Mouse (Mus musculus) heart, embryonic 14.5 days (tissue): ENCODE measurements around the gene Tlr5. TPM values are rescaled to one million over a fixed set of nuclear protein-coding genes. Genes with fewer than 3 reads are reported as not detected.
A peak's percentile ranks its signal among the peaks of the same experiment; 100 is the strongest.

Experiments used
- ATAC-seq: fragments of 200-750 bp; cut with Nextera tagmentation; 2 replicates; pipeline ENCODE4 v1.8.0; 2017; ENCODE audit warnings: low read depth, moderate TSS enrichment; ENCODE audit not compliant: insufficient number of reproducible peaks, insufficient read depth, low FRiP score
- H3K27ac ChIP-seq, 2 experiments: fragments of 200-500 bp in 1 of 2; fragments of 300-500 bp in 1 of 2; sonication (generic) in 1 of 2; replicated peaks in 1 of 2; 2 replicates each; pipeline ENCODE4 v1.5.1; 2012 to 2014; ENCODE audit warnings: low read depth in 2 of 2, low read length in 2 of 2, control low read depth in 1 of 2, mild to moderate bottlenecking in 1 of 2, mixed read lengths in 1 of 2; ENCODE audit not compliant: control insufficient read depth in 1 of 2, insufficient read depth in 1 of 2
- H3K27me3 ChIP-seq: fragments of 300-500 bp; sonication (generic); 2 replicates; pipeline ENCODE4 v1.6.1; 2014; ENCODE audit warnings: mild to moderate bottlenecking, low read length, control low read depth; ENCODE audit not compliant: control insufficient read depth, insufficient read depth
- H3K36me3 ChIP-seq: fragments of 300-500 bp; sonication (generic); 2 replicates; pipeline ENCODE4 v1.6.1; 2014; ENCODE audit warnings: mild to moderate bottlenecking, control low read depth, low read length, mixed read lengths; ENCODE audit not compliant: control insufficient read depth, insufficient read depth
- H3K4me1 ChIP-seq, 2 experiments: fragments of 200-500 bp in 1 of 2; fragments of 300-500 bp in 1 of 2; sonication (generic) in 1 of 2; 2 replicates each; pipeline ENCODE4 v1.6.1; 2012 to 2014; ENCODE audit warnings: low read length in 2 of 2, control low read depth in 1 of 2, mixed read lengths in 1 of 2; ENCODE audit not compliant: control insufficient read depth in 2 of 2, insufficient read depth in 2 of 2
- H3K4me2 ChIP-seq: fragments of 300-500 bp; sonication (generic); 2 replicates; pipeline ENCODE4 v1.6.1; 2014; ENCODE audit warnings: mild to moderate bottlenecking, low read length
- H3K4me3 ChIP-seq, 2 experiments: fragments of 200-500 bp in 1 of 2; fragments of 300-500 bp in 1 of 2; sonication (generic) in 1 of 2; 2 replicates each; pipeline ENCODE4 v1.5.1; 2012 to 2014; ENCODE audit warnings: low read length in 2 of 2, mild to moderate bottlenecking in 2 of 2, control low read depth in 1 of 2, low read depth in 1 of 2, moderate library complexity in 1 of 2; ENCODE audit not compliant: control insufficient read depth in 1 of 2, insufficient read depth in 1 of 2
- H3K9ac ChIP-seq: fragments of 300-500 bp; sonication (generic); 2 replicates; pipeline ENCODE4 v1.6.1; 2014; ENCODE audit warnings: mild to moderate bottlenecking, low read length
- H3K9me3 ChIP-seq: fragments of 300-500 bp; sonication (generic); 2 replicates; pipeline ENCODE4 v1.6.1; 2016; ENCODE audit warnings: low read length, control low read depth; ENCODE audit not compliant: control insufficient read depth
- WGBS: fragments of 180-500 bp; shearing (Covaris S2); extraction: QIAGEN DNeasy Blood & Tissue Kit; methylation state at CpG from one replicate; pipeline ENCODE4 v1.1.7; 2014; 5-methylcytosine and 5-hydroxymethylcytosine counted together
- polyA plus RNA-seq: library from polyadenylated mRNA; unstranded; fragments of >200 nt; fragmentation: Nextera tagmentation; extraction: Ambion mirVana; gene quantifications from 2 replicates; pipeline ENCODE4 v1.2.1, GENCODE M21; 2014

Gene Tlr5
- polyA plus RNA-seq, 1 experiment from 2014 or later = 4.2 TPM

DNA sequence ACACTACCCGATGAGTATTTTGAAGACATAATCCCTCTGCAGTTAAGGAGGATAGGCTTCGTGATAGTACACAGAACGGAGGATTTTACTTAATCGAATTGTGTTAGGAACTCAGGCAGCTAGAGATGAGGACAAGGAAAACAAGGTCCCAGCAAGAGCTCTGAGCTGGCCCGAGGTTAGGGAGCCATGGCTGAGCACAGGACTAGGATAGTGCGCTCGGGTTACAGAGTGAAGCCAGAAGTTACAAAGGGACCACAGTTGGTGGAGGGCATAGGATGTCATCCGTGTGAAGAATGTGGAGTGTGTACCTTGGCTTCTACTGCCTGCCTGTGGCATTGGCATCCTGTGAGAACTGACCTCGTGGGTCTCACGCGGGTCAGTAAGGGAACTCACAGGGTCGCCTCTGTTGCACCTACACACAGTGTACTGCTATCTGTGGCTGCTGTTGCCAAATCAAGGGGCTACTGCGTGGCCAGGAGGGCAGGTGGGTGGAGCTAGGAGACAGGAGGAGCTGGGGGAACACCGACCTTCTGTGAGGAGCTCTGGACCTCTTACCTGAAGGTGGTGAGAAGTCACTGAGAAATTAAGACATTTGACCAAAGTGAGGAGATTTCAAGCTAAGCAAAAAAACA lies 29.0 kb downstream of the Tlr5 start:
- no peaks in the 10 kb centered on the region for H3K27me3 ChIP-seq
- H3K4me2 ChIP-seq = peak overlapping the region; percentile 72
- peak overlapping the region; percentile 82 to 89 for H3K27ac ChIP-seq
- no peaks in the 10 kb centered on the region for H3K9me3 ChIP-seq
- H3K9ac ChIP-seq = peak overlapping the region; percentile 71
- no peaks in the 10 kb centered on the region for H3K36me3 ChIP-seq
- H3K4me1 ChIP-seq = peaks cover 20% of the 10 kb centered on the region in 2 experiments; a peak in 3 of 4 replicates
- H3K4me3 ChIP-seq = peak overlapping the region; percentile 29 to 36; a peak in 3 of 4 replicates
- WGBS = 37% methylated on average over 14 of the region's 14 CpGs
- no peak for ATAC-seq

DNA sequence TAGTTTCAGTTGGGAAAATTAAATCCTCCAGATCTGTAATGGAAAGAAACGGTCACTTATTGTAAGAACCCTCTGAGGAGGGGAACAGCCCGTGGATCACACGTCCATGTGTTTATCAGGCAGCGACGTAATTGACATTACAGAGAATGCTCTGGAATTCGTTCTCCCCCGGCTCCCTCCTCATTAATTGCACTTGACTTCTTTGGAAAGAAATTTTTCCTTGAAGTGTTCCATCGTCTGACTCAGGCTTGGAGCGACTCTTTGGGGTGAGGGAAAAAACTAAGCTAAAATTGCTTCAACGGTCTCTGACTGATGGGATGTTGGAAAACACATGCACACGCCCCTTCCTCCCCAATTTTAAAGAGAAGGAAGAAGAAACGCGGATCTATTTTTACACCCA lies 31.7 kb downstream of the Tlr5 start:
- ATAC-seq = no peak
- H3K4me3 ChIP-seq = no peak overlapping the region
- H3K27ac ChIP-seq = peak overlapping the region; percentile 56 to 57; a peak in 3 of 4 replicates
- 23% methylated on average over 13 of the region's 13 CpGs for WGBS
- H3K9ac ChIP-seq = no peak overlapping the region
- no peaks in the 10 kb centered on the region for H3K9me3 ChIP-seq
- H3K27me3 ChIP-seq = no peaks in the 10 kb centered on the region
- peaks cover 18% of the 10 kb centered on the region in 2 experiments; a peak in 3 of 4 replicates for H3K4me1 ChIP-seq
- H3K4me2 ChIP-seq = peak overlapping the region; percentile 9; the same call in 1 of the 2 replicates
- H3K36me3 ChIP-seq = no peaks in the 10 kb centered on the region

DNA sequence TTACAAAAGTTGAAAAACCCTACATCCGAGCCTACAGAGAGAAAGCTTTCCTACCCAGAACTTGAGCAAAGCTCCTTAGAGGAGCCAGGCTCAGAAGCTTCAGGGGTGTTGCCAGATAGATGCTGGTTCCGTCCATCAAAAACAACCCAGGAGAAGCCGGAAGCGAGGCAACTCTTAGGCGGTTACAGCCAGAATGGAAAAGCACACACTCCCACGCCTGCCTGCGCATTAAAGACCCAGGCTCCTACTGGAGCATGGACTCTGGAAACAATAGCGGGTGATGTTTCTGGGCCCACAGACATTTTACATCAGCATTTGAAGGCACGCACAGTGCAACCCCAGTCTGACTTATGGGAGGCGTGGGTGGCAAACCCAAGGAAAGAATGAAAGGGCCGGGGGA lies 32.2 kb downstream of the Tlr5 start:
- Histone ChIP-seq H3K4me2 (0 out of 2 replicates have a peak overlapping the region, but pooled peaks have one; percentile 9), H3K4me1 (peaks cover 18% of the 10 kb centered on the region in 2 experiments; a peak in 3 of 4 replicates), H3K4me3 (no peak overlapping the region), H3K27me3 (no peaks in the 10 kb centered on the region), H3K9ac (no peak overlapping the region), H3K27ac (peak overlapping the region; percentile 56 to 57), H3K9me3 (no peaks in the 10 kb centered on the region), H3K36me3 (no peaks in the 10 kb centered on the region)
- no peak for ATAC-seq
- WGBS = 80% methylated on average over 11 of the region's 11 CpGs

DNA sequence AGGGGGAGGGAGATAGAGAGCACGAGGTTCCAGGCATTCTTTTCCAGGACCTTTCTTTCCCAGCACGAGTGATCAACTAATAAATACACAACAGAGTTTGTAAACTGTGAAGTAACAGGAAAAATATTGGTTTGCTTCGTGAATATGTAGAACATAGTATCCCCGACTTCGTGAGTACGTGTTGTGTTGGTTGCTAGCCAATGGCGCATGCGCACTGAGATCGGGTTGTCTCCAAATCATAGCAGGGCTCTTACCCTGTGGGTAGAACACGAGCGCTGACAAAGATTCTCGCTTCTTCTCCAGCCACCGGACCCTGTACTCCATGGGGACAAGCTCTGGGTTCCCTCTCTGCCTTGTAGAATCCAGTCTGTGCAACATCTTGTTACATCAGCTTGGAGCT lies 33.2 kb downstream of the Tlr5 start:
- Histone ChIP-seq H3K27ac (no peak overlapping the region), H3K4me3 (no peak overlapping the region)

DNA sequence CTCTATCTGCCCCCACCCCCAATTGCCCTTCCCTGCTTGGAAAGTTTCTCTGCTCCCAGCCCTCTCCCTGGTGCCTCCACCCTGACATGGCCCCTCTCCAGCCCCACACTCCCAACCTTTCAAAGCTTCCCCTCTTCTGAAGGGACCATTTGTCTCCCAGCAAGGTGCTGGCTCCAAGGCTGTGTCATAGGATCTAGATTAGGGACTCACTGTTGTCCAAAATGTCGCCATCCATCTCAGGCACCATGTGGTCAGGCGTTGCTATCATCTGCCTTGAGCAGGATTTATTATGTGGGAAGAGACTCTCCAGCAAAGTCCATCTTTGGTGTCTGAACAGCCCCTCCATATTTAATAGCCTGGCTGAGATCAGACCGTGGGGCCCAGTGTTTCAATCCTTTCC lies 34.1 kb downstream of the Tlr5 start:
- no peak overlapping the region for H3K27ac ChIP-seq
- peaks cover 11 to 12% of the 10 kb centered on the region in 2 experiments; a peak in 3 of 4 replicates for H3K4me1 ChIP-seq
- H3K9ac ChIP-seq = no peak overlapping the region
- no peaks in the 10 kb centered on the region for H3K27me3 ChIP-seq
- no peak for ATAC-seq
- WGBS = 69% methylated on average over 3 of the region's 3 CpGs
- H3K4me2 ChIP-seq = no peak overlapping the region
- no peaks in the 10 kb centered on the region for H3K9me3 ChIP-seq
- no peaks in the 10 kb centered on the region for H3K36me3 ChIP-seq
- no peak overlapping the region for H3K4me3 ChIP-seq

More for the DNA sequence above, 33.2 kb downstream of the Tlr5 start:
- H3K27me3 ChIP-seq = no peaks in the 10 kb centered on the region
- no peaks in the 10 kb centered on the region for H3K36me3 ChIP-seq
- H3K4me2 ChIP-seq = no peak overlapping the region
- 86% methylated on average over 13 of the region's 13 CpGs for WGBS
- H3K4me1 ChIP-seq = peaks cover 15 to 18% of the 10 kb centered on the region in 2 experiments; a peak in 3 of 4 replicates
- H3K9ac ChIP-seq = no peak overlapping the region
- H3K9me3 ChIP-seq = no peaks in the 10 kb centered on the region
- no peak for ATAC-seq

DNA sequence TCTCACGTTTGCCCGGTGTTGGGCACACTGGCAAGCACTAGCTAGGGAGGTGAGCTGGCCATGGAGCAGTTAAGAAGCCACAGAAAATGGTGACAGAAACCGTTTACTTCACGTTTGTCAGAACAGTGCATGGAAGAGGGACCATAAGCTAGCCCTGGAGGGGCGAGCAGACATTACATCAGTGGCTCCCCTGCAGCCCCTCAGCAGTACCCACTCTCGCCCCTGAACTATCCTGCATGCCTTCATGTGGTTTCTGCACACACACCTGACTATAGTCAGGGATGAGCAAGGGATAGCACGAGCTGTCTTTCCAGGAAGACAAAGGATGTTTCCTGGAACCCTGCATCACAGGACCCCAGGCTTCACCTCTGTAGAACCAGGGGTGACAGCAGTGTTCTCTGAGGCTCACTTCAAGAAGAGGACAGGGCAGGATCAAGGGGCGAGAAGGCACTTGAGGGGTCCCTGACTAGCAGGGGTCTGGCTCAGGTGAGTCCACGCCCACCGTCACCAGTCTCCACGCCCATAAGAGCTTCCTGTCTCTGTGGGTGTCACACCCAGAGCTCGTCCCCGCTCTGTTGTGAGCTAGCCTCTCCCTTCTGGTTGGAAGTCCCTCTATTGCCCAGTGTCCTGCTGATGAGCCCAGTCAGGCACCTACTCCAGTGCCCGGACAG lies 35.6 kb downstream of the Tlr5 start:
- H3K27me3 ChIP-seq = no peaks in the 10 kb centered on the region
- 71% methylated on average over 14 of the region's 14 CpGs for WGBS
- peak; percentile 6; the same call in 1 of the 2 replicates for ATAC-seq

DNA sequence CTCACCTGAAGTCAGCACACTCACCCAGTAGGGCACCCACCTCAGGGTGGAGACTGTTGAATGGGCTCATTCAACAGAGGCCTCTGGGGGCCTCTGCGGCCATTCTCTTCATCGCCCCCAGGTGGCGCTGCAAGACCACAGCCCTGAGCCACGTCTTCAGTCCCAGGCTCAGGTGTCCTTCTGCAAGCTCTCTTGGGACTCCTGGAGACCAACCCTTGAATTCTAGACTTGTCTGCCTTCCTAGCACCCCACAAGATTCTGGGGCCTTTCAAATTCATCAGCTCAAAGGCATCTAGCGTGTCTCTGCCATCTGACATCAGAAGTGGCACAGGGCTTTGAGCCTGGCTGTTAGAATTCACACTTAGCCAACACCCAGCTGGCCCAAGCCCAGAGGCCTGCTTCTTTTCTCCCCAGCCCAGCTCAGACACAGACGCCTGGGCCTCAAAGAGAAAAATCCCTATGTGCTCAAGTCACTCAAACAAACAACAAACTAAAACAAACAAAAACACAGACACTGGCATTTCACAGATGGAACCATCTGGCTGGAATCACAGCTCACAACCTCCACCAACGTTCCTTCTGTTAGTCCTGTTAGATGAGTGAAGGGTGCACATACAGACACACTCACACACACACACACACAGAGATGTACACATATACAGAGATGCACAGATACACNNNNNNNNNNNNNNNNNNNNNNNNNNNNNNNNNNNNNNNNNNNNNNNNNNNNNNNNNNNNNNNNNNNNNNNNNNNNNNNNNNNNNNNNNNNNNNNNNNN lies 36.6 kb downstream of the Tlr5 start:
- Histone ChIP-seq H3K4me2 (no peak overlapping the region), H3K4me3 (no peak overlapping the region), H3K4me1 (peaks cover 7 to 9% of the 10 kb centered on the region in 2 experiments; a peak in 3 of 4 replicates), H3K9me3 (no peaks in the 10 kb centered on the region), H3K9ac (no peak overlapping the region), H3K36me3 (no peaks in the 10 kb centered on the region), H3K27ac (no peak overlapping the region), H3K27me3 (no peaks in the 10 kb centered on the region)
- no peak for ATAC-seq
- 13% methylated on average over 7 of the region's 7 CpGs for WGBS

More for the DNA sequence above, 35.6 kb downstream of the Tlr5 start:
- H3K36me3 ChIP-seq = no peaks in the 10 kb centered on the region
- H3K9me3 ChIP-seq = no peaks in the 10 kb centered on the region
- no peak overlapping the region for H3K4me2 ChIP-seq
- no peak overlapping the region for H3K9ac ChIP-seq
- peaks cover 8 to 11% of the 10 kb centered on the region in 2 experiments; a peak in 3 of 4 replicates for H3K4me1 ChIP-seq
- H3K27ac ChIP-seq = no peak overlapping the region
- H3K4me3 ChIP-seq = no peak overlapping the region
